Mouse (Mus musculus): ENCODE measurements at regions not wholly inside any gene's neighbourhood (a gene's known extent, or its start where the extent isn't known, plus 50 kb on each side); places are given as distances from the start of the nearest gene placed in this dataset.
A peak's percentile ranks its signal among the peaks of the same experiment; 100 is the strongest.

GRCm38 (mm10) chr11:84692638-84693037 is 126.7 kb downstream of the Mrm1 start:
- no peak for DNase-seq (ENCODE audit: low spot score)
- Histone ChIP-seq H3K4me2 (ENCODE audit: low read depth, low read length, poor library complexity, severe bottlenecking) (no peak overlapping the region), H3K27me3 (ENCODE audit: insufficient read depth, low read length) (no peaks in the 10 kb centered on the region), H3K36me3 (ENCODE audit: insufficient read depth, low read length) (no peaks in the 10 kb centered on the region), H3K27ac (ENCODE audit: low read depth, low read length) (no peak overlapping the region), H3K9me3 (ENCODE audit: low read length) (no peaks in the 10 kb centered on the region), H3K4me1 (ENCODE audit: insufficient read depth, low read length) (peaks cover 8% of the 10 kb centered on the region; the same call in 1 of the 2 replicates), H3K9ac (replicated peaks; ENCODE audit: low read length, poor library complexity, severe bottlenecking) (no peak overlapping the region), H3K4me3 (ENCODE audit: low read depth, low read length) (no peak overlapping the region)
- ATAC-seq (ENCODE audit: low FRiP score) = no peak
- WGBS = 13% methylated on average over 10 of the region's 10 CpGs
- no peak for TF ChIP-seq CTCF (IDR thresholded peaks at IDR 0.05)

GRCm38 (mm10) chr11:84691410-84692148 is 127.7 kb downstream of the Mrm1 start:
- TF ChIP-seq CTCF (IDR thresholded peaks at IDR 0.05) = no peak
- Histone ChIP-seq H3K9me3 (ENCODE audit: low read length) (no peaks in the 10 kb centered on the region), H3K36me3 (ENCODE audit: insufficient read depth, low read length) (no peaks in the 10 kb centered on the region), H3K4me1 (ENCODE audit: insufficient read depth, low read length) (peaks cover 8% of the 10 kb centered on the region; the same call in 1 of the 2 replicates), H3K4me2 (ENCODE audit: low read depth, low read length, poor library complexity, severe bottlenecking) (no peak overlapping the region), H3K27ac (ENCODE audit: low read depth, low read length) (no peak overlapping the region), H3K27me3 (ENCODE audit: insufficient read depth, low read length) (no peaks in the 10 kb centered on the region), H3K9ac (replicated peaks; ENCODE audit: low read length, poor library complexity, severe bottlenecking) (no peak overlapping the region), H3K4me3 (ENCODE audit: low read depth, low read length) (no peak overlapping the region)
- WGBS = 50% methylated on average over 3 of the region's 3 CpGs
- DNase-seq (ENCODE audit: low spot score) (no peak), ATAC-seq (ENCODE audit: low FRiP score) (no peak)

- Histone ChIP-seq H3K4me3 (ENCODE audit: low read depth, low read length) (no peak overlapping the region), H3K27ac (ENCODE audit: low read depth, low read length) (no peak overlapping the region), H3K4me2 (ENCODE audit: low read depth, low read length, poor library complexity, severe bottlenecking) (no peak overlapping the region), H3K4me1 (ENCODE audit: insufficient read depth, low read length) (peaks cover 6% of the 10 kb centered on the region; the same call in 1 of the 2 replicates), H3K9me3 (ENCODE audit: low read length) (no peaks in the 10 kb centered on the region), H3K27me3 (ENCODE audit: insufficient read depth, low read length) (no peaks in the 10 kb centered on the region), H3K9ac (replicated peaks; ENCODE audit: low read length, poor library complexity, severe bottlenecking) (no peak overlapping the region), H3K36me3 (ENCODE audit: insufficient read depth, low read length) (no peaks in the 10 kb centered on the region)
- no peak for ATAC-seq (ENCODE audit: low FRiP score)
- WGBS = 62% methylated on average over 9 of the region's 9 CpGs
- DNase-seq (ENCODE audit: low spot score) = peak; percentile 8
- no peak for TF ChIP-seq CTCF (IDR thresholded peaks at IDR 0.05)
Measured at GRCm38 (mm10) chr11:84686473-84686872, 132.8 kb downstream of the Mrm1 start.

- peaks cover 9% of the 10 kb centered on the region for H3K27me3 ChIP-seq (ENCODE audit: insufficient read depth, low read length)
- H3K9me3 ChIP-seq (ENCODE audit: low read length) = no peaks in the 10 kb centered on the region
- no peak for TF ChIP-seq CTCF (IDR thresholded peaks at IDR 0.05)
- 84% methylated on average over 3 of the region's 3 CpGs for WGBS
- no peak overlapping the region for H3K4me3 ChIP-seq (ENCODE audit: low read depth, low read length)
- H3K4me2 ChIP-seq (ENCODE audit: low read depth, low read length, poor library complexity, severe bottlenecking) = no peak overlapping the region
- DNase-seq (ENCODE audit: low spot score) = no peak
- H3K4me1 ChIP-seq (ENCODE audit: insufficient read depth, low read length) = no peaks in the 10 kb centered on the region
- ATAC-seq (ENCODE audit: low FRiP score) = no peak
- no peak overlapping the region for H3K9ac ChIP-seq (replicated peaks; ENCODE audit: low read length, poor library complexity, severe bottlenecking)
- H3K36me3 ChIP-seq (ENCODE audit: insufficient read depth, low read length) = no peaks in the 10 kb centered on the region
- no peak overlapping the region for H3K27ac ChIP-seq (ENCODE audit: low read depth, low read length)
Measured at GRCm38 (mm10) chr11:84684325-84684724, 135.0 kb downstream of the Mrm1 start.

- H3K4me1 ChIP-seq (ENCODE audit: insufficient read depth, low read length) = no peaks in the 10 kb centered on the region
- H3K4me3 ChIP-seq (ENCODE audit: low read depth, low read length) = no peak overlapping the region
- H3K36me3 ChIP-seq (ENCODE audit: insufficient read depth, low read length) = no peaks in the 10 kb centered on the region
- H3K27ac ChIP-seq (ENCODE audit: low read depth, low read length) = no peak overlapping the region
- no peak for TF ChIP-seq CTCF (IDR thresholded peaks at IDR 0.05)
- no peak for ATAC-seq (ENCODE audit: low FRiP score)
- DNase-seq (ENCODE audit: low spot score) = no peak
- H3K27me3 ChIP-seq (ENCODE audit: insufficient read depth, low read length) = peaks cover 9% of the 10 kb centered on the region
- no peaks in the 10 kb centered on the region for H3K9me3 ChIP-seq (ENCODE audit: low read length)
- no peak overlapping the region for H3K9ac ChIP-seq (replicated peaks; ENCODE audit: low read length, poor library complexity, severe bottlenecking)
- no peak overlapping the region for H3K4me2 ChIP-seq (ENCODE audit: low read depth, low read length, poor library complexity, severe bottlenecking)
- WGBS = 64% methylated on average over 13 of the region's 13 CpGs
Measured at GRCm38 (mm10) chr11:84682931-84683330, 136.4 kb downstream of the Mrm1 start.

GRCm38 (mm10) chr11:84676377-84677078 is 142.8 kb downstream of the Mrm1 start:
- no peak overlapping the region for H3K4me2 ChIP-seq (ENCODE audit: low read depth, low read length, poor library complexity, severe bottlenecking)
- DNase-seq (ENCODE audit: low spot score) = peak; percentile 27
- peaks cover 9% of the 10 kb centered on the region for H3K27me3 ChIP-seq (ENCODE audit: insufficient read depth, low read length)
- H3K4me1 ChIP-seq (ENCODE audit: insufficient read depth, low read length) = no peaks in the 10 kb centered on the region
- no peak for ATAC-seq (ENCODE audit: low FRiP score)
- H3K9me3 ChIP-seq (ENCODE audit: low read length) = no peaks in the 10 kb centered on the region
- WGBS = 14% methylated on average over 18 of the region's 18 CpGs
- H3K9ac ChIP-seq (replicated peaks; ENCODE audit: low read length, poor library complexity, severe bottlenecking) = no peak overlapping the region
- no peak for TF ChIP-seq CTCF (IDR thresholded peaks at IDR 0.05)
- H3K36me3 ChIP-seq (ENCODE audit: insufficient read depth, low read length) = no peaks in the 10 kb centered on the region
- H3K4me3 ChIP-seq (ENCODE audit: low read depth, low read length) = no peak overlapping the region
- H3K27ac ChIP-seq (ENCODE audit: low read depth, low read length) = no peak overlapping the region
